9 mouse cellular contexts compared by ENCODE assay signal in the genomic region with DNA sequence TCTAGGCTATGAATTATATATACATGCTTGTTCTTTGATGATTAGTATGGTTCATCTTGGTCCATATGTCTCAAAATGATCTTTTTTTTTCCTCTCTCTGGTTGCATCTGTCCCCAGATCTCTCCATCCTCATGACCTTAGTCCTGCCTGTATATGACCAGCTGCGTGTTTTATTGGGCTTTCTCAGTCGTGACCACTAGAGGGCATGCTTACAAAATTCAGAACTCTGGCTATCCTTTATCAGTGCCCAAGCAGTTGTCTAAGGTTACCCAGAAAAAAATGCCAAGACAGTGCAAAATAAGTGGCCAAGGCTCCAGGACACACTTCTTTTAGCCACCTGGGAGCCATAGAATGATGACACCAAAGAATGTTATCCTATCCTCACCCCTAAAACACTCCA. TPM values are rescaled to one million over a fixed set of nuclear protein-coding genes. Genes with fewer than 3 reads are reported as not detected.
DNase-seq lines count a peak whose midpoint lies in the region; ATAC-seq lines count a peak whose summit lies in the region.
"Had no signal": no experiment of that assay in that cellular context is flagged by ENCODE, and none has a peak within 500 bp of the region (broad histone marks: within the 10 kb centered on the region; RNA-seq: fewer than 3 reads in every experiment).

No protein-coding gene starts in this region.

- peaks cover under 1% of the 10 kb centered on the region; the same call in 1 of the 2 replicates for H3K27me3 ChIP-seq in intestine, embryonic 14.5 days (replicated peaks; ENCODE audit: control insufficient read depth, insufficient read depth, low read length)
- H3K27me3 ChIP-seq in lung, embryonic 16.5 days (ENCODE audit: control insufficient read depth, insufficient read depth, low read depth, low read length): peaks cover under 1% of the 10 kb centered on the region; the same call in 1 of the 2 replicates

- ATAC-seq in intestine, embryonic 14.5 days (replicated peaks; ENCODE audit: low FRiP score, low TSS enrichment, low read depth): peak; percentile 56; the same call in 1 of the 2 replicates
- peak; percentile 49; the same call in 1 of the 2 replicates for ATAC-seq in lung, embryonic 16.5 days (ENCODE audit: low read depth)

- no peak overlapping the region for H3K4me3 ChIP-seq in intestine, embryonic 14.5 days (ENCODE audit: low read depth, low read length)
- no peak overlapping the region for H3K4me3 ChIP-seq in lung, embryonic 16.5 days (ENCODE audit: low read length)

- H3K4me2 ChIP-seq in intestine, embryonic 14.5 days (ENCODE audit: low read length): no peak overlapping the region
- H3K4me2 ChIP-seq in lung, embryonic 16.5 days (ENCODE audit: low read depth, low read length): no peak overlapping the region

- intact Hi-C loops in gastrocnemius, postnatal 14 days (cut with DNase I; ENCODE audit: low total_unique reads): no loop called here

- H3K4me1 ChIP-seq in intestine, embryonic 14.5 days (replicated peaks; ENCODE audit: control insufficient read depth, insufficient read depth, low read length): no peaks in the 10 kb centered on the region
- H3K4me1 ChIP-seq in lung, embryonic 16.5 days (replicated peaks; ENCODE audit: control insufficient read depth, insufficient read depth, low read length): no peaks in the 10 kb centered on the region

- peaks cover 57% of the 10 kb centered on the region for H3K36me3 ChIP-seq in intestine, embryonic 14.5 days (ENCODE audit: control insufficient read depth, insufficient read depth, low read length)
- peaks cover 25% of the 10 kb centered on the region for H3K36me3 ChIP-seq in lung, embryonic 16.5 days (ENCODE audit: control insufficient read depth, insufficient read depth, low read length)

- no peak overlapping the region for H3K9ac ChIP-seq in intestine, embryonic 14.5 days (ENCODE audit: low read length)
- no peak overlapping the region for H3K9ac ChIP-seq in lung, embryonic 16.5 days (ENCODE audit: low read length)

- H3K27ac ChIP-seq in intestine, embryonic 14.5 days (ENCODE audit: low read depth): no peak overlapping the region
- no peak overlapping the region for H3K27ac ChIP-seq in lung, embryonic 16.5 days (ENCODE audit: low read length)

- peak; percentile 63 to 75 for DNase-seq in right cerebral cortex, adult 2 months (ENCODE audit: low spot score in 2 of 2)
- no peak for DNase-seq in right cerebral cortex, postnatal 36 days (ENCODE audit: low spot score in 2 of 2)
- DNase-seq in adipocyte (ENCODE audit: low spot score): peak; percentile 60
- DNase-seq in embryo, embryonic 9.5 days (ENCODE audit: extremely low spot score): peak; percentile 68
- DNase-seq in intestine, embryonic 14.5 days (ENCODE audit: low spot score): no peak
- peak; percentile 81 for DNase-seq in retina, embryonic 14.5 days (ENCODE audit: low spot score)
- DNase-seq in gastrocnemius, postnatal 14 days: no peak

- H3K9me3 ChIP-seq in intestine, embryonic 14.5 days (ENCODE audit: control insufficient read depth, low read length): no peaks in the 10 kb centered on the region
- no peaks in the 10 kb centered on the region for H3K9me3 ChIP-seq in lung, embryonic 16.5 days (ENCODE audit: control insufficient read depth, low read length)

- 4% methylated on average over 2 of the region's 2 CpGs for WGBS in intestine, embryonic 14.5 days
- 8% methylated on average over 2 of the region's 2 CpGs for WGBS in lung, embryonic 16.5 days

RNA-seq across cellular contexts. Expression of a gene that starts 6.1 kb away (rescaled TPM):
- polyA plus RNA-seq in intestine, embryonic 14.5 days (2014; fragmentation: Nextera tagmentation; extraction: Ambion mirVana): 5.2 and 6.3 TPM in 2 replicates
- polyA plus RNA-seq in lung, embryonic 16.5 days (2015; fragmentation: Nextera tagmentation; extraction: Ambion mirVana): 1.3 and 1.7 TPM in 2 replicates
- total RNA-seq in gastrocnemius, postnatal 14 days (2021): 1 to 10 TPM in 1 of 2 experiments, under 1 TPM in 1; 0.89 to 1.3 TPM

RNA-seq across cellular contexts. Expression of a gene that starts 9.8 kb away (rescaled TPM):
- polyA plus RNA-seq in intestine, embryonic 14.5 days (2014; fragmentation: Nextera tagmentation; extraction: Ambion mirVana): 113 and 116 TPM in 2 replicates
- 79.4 and 80.3 TPM in 2 replicates for polyA plus RNA-seq in lung, embryonic 16.5 days (2015; fragmentation: Nextera tagmentation; extraction: Ambion mirVana)
- 100 to 1,000 TPM in 1 of 2 experiments, 10 to 100 TPM in 1; 98.1 to 105 TPM for total RNA-seq in gastrocnemius, postnatal 14 days (2021)

RNA-seq across cellular contexts. Expression of a gene that starts 14.0 kb away (rescaled TPM):
- 0.12 TPM in 1 of 2 replicates, not detected in the other for polyA plus RNA-seq in intestine, embryonic 14.5 days (2014; fragmentation: Nextera tagmentation; extraction: Ambion mirVana)
- polyA plus RNA-seq in lung, embryonic 16.5 days (2015; fragmentation: Nextera tagmentation; extraction: Ambion mirVana): 1.0 and 1.1 TPM in 2 replicates
- under 1 TPM; 0.66 to 0.70 TPM for total RNA-seq in gastrocnemius, postnatal 14 days (2021)

RNA-seq across cellular contexts. Expression of a gene that starts 49.8 kb away (rescaled TPM):
- not detected in 2 replicates for polyA plus RNA-seq in intestine, embryonic 14.5 days (2014; fragmentation: Nextera tagmentation; extraction: Ambion mirVana)
- polyA plus RNA-seq in lung, embryonic 16.5 days (2015; fragmentation: Nextera tagmentation; extraction: Ambion mirVana): not detected in 2 replicates
- not detected for total RNA-seq in gastrocnemius, postnatal 14 days (2021)
- total RNA-seq: gastrocnemius, postnatal 4 days had no signal

RNA-seq across cellular contexts. Expression of a gene that starts 59.2 kb away (rescaled TPM):
- polyA plus RNA-seq in intestine, embryonic 14.5 days (2014; fragmentation: Nextera tagmentation; extraction: Ambion mirVana): not detected in 2 replicates
- polyA plus RNA-seq in lung, embryonic 16.5 days (2015; fragmentation: Nextera tagmentation; extraction: Ambion mirVana): not detected in 2 replicates
- not detected for total RNA-seq in gastrocnemius, postnatal 14 days (2021)
- total RNA-seq: gastrocnemius, postnatal 4 days had no signal

Comparison
In these comparisons a context has a peak if more than half of its experiments do, and no peak if none do; other contexts are left out.
1. DNase-seq: peak in right cerebral cortex, adult 2 months (2 of 2), adipocyte (single experiment), embryo, embryonic 9.5 days (single experiment) and retina, embryonic 14.5 days (single experiment); none in right cerebral cortex, postnatal 36 days (0 of 2), intestine, embryonic 14.5 days (single experiment) and gastrocnemius, postnatal 14 days (single experiment).